Mouse (Mus musculus) embryonic facial prominence, embryonic 10.5 days (tissue): ENCODE measurements at regions not wholly inside any gene's neighbourhood (a gene's known extent, or its start where the extent isn't known, plus 50 kb on each side); places are given as distances from the start of the nearest gene placed in this dataset.

Experiments used
- DNase-seq: peaks from one replicate; pipeline ENCODE4 v3.0.0-alpha.2; 2017; ENCODE audit warnings: low spot score
- H3K27ac ChIP-seq: fragments of 300-500 bp; sonication (generic); replicated peaks from 2 replicates; pipeline ENCODE4 v1.5.1; 2016; ENCODE audit warnings: mild to moderate bottlenecking
- H3K27me3 ChIP-seq: fragments of 300-500 bp; sonication (generic); replicated peaks from 2 replicates; pipeline ENCODE4 v1.6.1; 2016; ENCODE audit warnings: low read depth, mild to moderate bottlenecking; ENCODE audit not compliant: poor library complexity, severe bottlenecking
- H3K36me3 ChIP-seq: fragments of 300-500 bp; sonication (generic); replicated peaks from 2 replicates; pipeline ENCODE4 v1.6.1; 2016; ENCODE audit warnings: mild to moderate bottlenecking, moderate library complexity
- H3K4me1 ChIP-seq: fragments of 300-500 bp; sonication (generic); 2 replicates; pipeline ENCODE4 v1.6.1; 2016
- H3K4me3 ChIP-seq: fragments of 300-500 bp; sonication (generic); 2 replicates; pipeline ENCODE4 v1.5.1; 2016; ENCODE audit warnings: mild to moderate bottlenecking, moderate library complexity
- H3K9me3 ChIP-seq: fragments of 300-500 bp; sonication (generic); 2 replicates; pipeline ENCODE4 v1.6.1; 2016; ENCODE audit warnings: mild to moderate bottlenecking
- WGBS: fragments of 180-500 bp; shearing (Covaris S2); methylation state at CpG from one replicate; pipeline ENCODE4 v1.1.7; 2016; 5-methylcytosine and 5-hydroxymethylcytosine counted together

GRCm38 (mm10) chr4:11878638-11879037 lies 102.4 kb downstream of the Gm10604 start:
- Histone ChIP-seq H3K9me3 (no peaks in the 10 kb centered on the region), H3K4me3 (no peak overlapping the region), H3K27me3 (no peaks in the 10 kb centered on the region), H3K27ac (no peak overlapping the region), H3K4me1 (no peaks in the 10 kb centered on the region), H3K36me3 (no peaks in the 10 kb centered on the region)
- WGBS: 65% methylated on average over 6 of the region's 6 CpGs
- no peak for DNase-seq

- H3K27me3 ChIP-seq: no peaks in the 10 kb centered on the region
- 87% methylated on average over 4 of the region's 4 CpGs for WGBS
- no peak for DNase-seq
- H3K4me1 ChIP-seq: no peaks in the 10 kb centered on the region
- no peaks in the 10 kb centered on the region for H3K9me3 ChIP-seq
- no peaks in the 10 kb centered on the region for H3K36me3 ChIP-seq
- H3K27ac ChIP-seq: no peak overlapping the region
- no peak overlapping the region for H3K4me3 ChIP-seq
Observed at GRCm38 (mm10) chr4:11877945-11878344, 103.1 kb downstream of the Gm10604 start.

DNA sequence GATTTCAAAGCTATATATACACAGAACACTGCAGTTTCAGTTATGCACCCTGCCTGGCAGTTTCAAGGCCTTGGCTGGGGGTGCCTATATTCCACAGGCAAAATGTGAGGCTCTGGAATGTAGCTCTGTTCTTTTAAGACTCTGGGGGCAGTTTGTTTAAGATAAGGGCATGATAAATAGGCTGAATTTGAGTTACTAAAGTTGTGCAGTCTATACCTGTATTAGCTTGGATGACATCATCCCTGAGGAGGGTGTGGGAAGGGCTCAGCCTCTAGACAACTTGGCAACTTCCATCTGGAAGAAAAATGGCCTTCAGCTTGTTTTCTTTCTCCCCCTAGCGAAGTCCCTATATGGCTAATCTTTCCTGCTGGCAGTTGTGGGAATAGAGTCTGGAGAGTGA lies 105.1 kb downstream of the Gm10604 start:
- DNase-seq: no peak
- Histone ChIP-seq H3K4me1 (no peaks in the 10 kb centered on the region), H3K27ac (no peak overlapping the region), H3K27me3 (no peaks in the 10 kb centered on the region), H3K4me3 (no peak overlapping the region), H3K9me3 (no peaks in the 10 kb centered on the region), H3K36me3 (no peaks in the 10 kb centered on the region)
- 70% methylated on average over 1 of the region's 1 CpGs for WGBS

DNA sequence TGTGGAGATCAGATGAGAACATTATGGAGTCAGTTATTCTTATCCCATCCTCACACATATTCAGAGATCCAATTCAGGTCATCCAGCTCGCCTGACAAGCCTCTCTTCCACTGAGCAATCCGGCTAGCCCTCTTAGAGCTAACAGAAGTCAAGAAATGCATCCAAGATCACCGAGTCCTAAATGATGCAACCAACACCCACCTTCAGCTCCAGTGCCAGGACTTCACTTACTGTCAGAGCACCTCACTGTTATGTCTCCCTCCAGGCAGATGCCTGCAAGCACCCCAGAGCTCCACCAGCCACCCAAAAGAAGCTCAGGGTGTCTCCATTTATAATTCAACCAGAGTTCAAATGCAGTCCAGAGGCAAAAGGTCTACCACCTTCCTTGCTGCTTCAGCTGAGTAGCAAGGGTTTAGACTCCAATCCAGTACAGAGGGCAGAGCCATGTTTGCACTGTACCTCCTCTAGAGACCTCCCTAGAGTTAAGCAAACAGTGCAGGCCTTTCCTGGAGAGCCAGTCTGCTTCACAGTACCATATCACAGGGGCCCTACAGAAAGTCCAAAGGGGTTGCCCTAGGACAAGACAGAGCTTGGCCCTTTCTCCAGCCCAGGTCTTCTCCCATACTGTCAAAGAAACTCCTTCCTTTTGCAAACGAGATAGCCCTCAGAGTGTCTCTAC lies 106.3 kb downstream of the Gm10604 start:
- Histone ChIP-seq H3K9me3 (no peaks in the 10 kb centered on the region), H3K4me1 (no peaks in the 10 kb centered on the region), H3K27ac (no peak overlapping the region), H3K27me3 (no peaks in the 10 kb centered on the region), H3K4me3 (no peak overlapping the region), H3K36me3 (no peaks in the 10 kb centered on the region)
- DNase-seq: no peak
- 79% methylated on average over 4 of the region's 4 CpGs for WGBS

- Histone ChIP-seq H3K4me1 (no peaks in the 10 kb centered on the region), H3K36me3 (no peaks in the 10 kb centered on the region), H3K27me3 (no peaks in the 10 kb centered on the region), H3K27ac (no peak overlapping the region), H3K9me3 (no peaks in the 10 kb centered on the region), H3K4me3 (no peak overlapping the region)
- WGBS: 80% methylated on average over 3 of the region's 3 CpGs
- no peak for DNase-seq
Observed at GRCm38 (mm10) chr4:11872036-11872435, 109.0 kb downstream of the Gm10604 start.

GRCm38 (mm10) chr4:11869721-11870120 lies 111.3 kb downstream of the Gm10604 start:
- DNase-seq: no peak
- no peaks in the 10 kb centered on the region for H3K9me3 ChIP-seq
- no peaks in the 10 kb centered on the region for H3K36me3 ChIP-seq
- H3K4me1 ChIP-seq: no peaks in the 10 kb centered on the region
- H3K27ac ChIP-seq: no peak overlapping the region
- H3K4me3 ChIP-seq: no peak overlapping the region
- 84% methylated on average over 5 of the region's 5 CpGs for WGBS
- H3K27me3 ChIP-seq: no peaks in the 10 kb centered on the region

DNA sequence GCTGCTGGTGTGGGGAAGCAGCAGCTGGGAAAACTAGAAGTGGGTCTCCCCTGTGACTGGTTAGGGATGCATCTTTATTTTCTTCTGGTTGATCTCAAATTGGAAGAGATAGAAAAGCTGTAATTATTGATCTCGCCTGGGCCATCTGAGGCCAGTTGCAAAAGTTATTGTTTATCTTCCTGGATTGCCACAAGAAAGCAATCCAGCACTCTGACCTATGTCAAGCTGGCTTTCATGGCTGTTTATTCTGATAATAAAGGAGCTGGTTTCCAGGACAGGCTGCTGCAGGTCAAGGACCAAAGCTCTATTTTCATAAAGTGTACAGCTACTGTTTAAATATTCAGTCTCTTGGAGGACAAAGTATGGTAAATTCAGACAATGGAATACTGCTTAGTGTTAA lies 112.5 kb downstream of the Gm10604 start:
- WGBS: 53% methylated on average over 1 of the region's 1 CpGs
- H3K4me1 ChIP-seq: no peaks in the 10 kb centered on the region
- no peaks in the 10 kb centered on the region for H3K27me3 ChIP-seq
- H3K9me3 ChIP-seq: no peaks in the 10 kb centered on the region
- H3K4me3 ChIP-seq: no peak overlapping the region
- no peak for DNase-seq
- H3K27ac ChIP-seq: no peak overlapping the region
- no peaks in the 10 kb centered on the region for H3K36me3 ChIP-seq
